Mouse (Mus musculus) left cerebral cortex, postnatal 25 days (tissue): Measurements from ENCODE around the gene Pold4. TPM values are rescaled to one million over a fixed set of nuclear protein-coding genes. Genes with fewer than 3 reads are reported as not detected.

Experiments used
- DNase-seq, 2 experiments: peaks; one replicate each; pipeline ENCODE4 v3.0.0; 2022; ENCODE audit warnings: low spot score in 2 of 2, mixed read lengths in 1 of 2
- intact Hi-C: fragments of 180-260 bp; cut with DNase I; formaldehyde crosslinking; loops from one replicate; pipeline ENCODE4 v1.15.1; 2025
- total RNA-seq, 2 experiments: library from RNA; stranded (reverse); gene quantifications; 2 replicates each; pipeline ENCODE4 v1.2.3; 2021

Gene Pold4
- total RNA-seq, 2 experiments from 2014 or later, result 14.0 to 18.6 TPM

DNA sequence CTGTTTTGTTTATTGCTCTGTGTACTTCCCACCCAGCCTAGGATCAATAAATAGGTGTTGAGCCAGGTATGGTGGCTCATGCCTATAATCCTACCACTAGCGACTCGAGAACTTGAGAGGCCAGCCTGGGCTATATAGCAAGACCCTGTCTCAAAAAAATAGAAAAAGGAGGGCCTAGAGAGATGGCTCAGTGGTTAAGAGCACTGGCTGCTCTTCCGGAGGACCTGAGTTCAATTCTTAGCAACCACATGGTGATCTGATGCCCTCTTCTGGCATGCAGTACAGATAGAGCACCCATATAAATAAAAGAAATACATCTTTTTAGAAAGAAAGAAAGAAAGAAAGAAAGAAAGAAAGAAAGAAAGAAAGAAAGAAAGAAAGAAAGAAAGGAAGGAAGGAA is 28.6 kb upstream of the Pold4 start:
- intact Hi-C loops, result loop anchor here (5.0 kb wide), 1 partner anchor 76 kb away; the partner anchor contains the start of gene Aip
- DNase-seq, result no peak

DNA sequence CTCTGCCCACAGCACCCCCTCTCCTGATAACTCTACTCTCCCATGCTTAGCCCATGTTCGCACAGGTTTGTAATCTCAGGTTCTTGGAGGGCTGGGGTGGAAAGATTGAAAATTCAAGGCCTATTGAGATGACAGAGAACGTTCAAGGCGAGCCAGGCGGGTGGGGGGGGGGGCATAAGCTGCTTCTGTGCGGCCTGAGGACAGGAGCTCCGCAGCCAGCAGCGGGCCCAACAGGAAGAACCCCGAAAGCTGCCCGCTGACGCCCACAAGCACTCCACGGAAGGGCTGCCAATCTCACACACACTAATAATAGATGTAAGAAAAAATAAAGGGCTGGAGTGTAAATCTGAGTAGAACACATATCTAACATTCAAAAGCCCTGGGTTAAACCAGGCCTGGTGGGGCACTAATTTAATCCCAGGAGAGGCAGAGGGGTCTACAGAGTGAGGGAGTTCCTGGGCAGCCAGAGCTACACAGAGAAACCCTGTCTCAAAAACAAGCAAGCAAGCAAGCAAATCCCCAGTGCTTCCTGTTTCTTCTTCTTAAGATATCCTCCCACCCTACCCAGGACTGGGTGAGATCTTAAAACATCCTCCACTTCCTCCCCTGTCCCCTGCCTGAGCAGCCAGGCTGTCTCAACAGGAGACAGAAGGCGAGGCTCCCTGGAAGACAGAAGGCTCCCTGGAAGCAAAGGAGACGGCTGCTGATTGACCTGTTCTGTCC is 27.9 kb upstream of the Pold4 start:
- intact Hi-C loops, result loop anchor here (5.0 kb wide), 1 partner anchor 76 kb away; the partner anchor contains the start of gene Aip
- peak in 1 of 2 experiments; percentile 73 for DNase-seq

DNA sequence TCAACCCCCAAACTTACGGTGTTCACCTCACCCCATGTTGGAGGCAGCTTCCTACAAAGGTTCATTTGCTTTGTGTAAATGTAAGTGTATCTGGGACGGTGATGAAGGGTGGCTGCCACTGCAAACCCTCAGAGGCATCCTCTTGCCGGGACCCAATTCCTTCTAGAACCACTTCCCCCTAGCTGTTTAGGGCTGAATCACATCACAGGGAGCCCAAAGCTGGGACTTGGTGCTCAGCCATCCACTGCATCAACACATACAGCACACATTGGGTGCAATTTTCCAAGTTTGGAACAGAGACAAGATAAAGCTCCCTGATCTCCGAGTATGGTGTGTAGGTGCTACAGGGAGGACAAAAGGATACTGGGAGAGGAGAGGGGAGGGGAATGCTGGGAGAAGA is 26.8 kb upstream of the Pold4 start:
- DNase-seq, result peak in 1 of 2 experiments; percentile 35
- intact Hi-C loops, result loop anchor here (5.0 kb wide), 1 partner anchor 78 kb away; the partner anchor contains the start of gene Aip

DNA sequence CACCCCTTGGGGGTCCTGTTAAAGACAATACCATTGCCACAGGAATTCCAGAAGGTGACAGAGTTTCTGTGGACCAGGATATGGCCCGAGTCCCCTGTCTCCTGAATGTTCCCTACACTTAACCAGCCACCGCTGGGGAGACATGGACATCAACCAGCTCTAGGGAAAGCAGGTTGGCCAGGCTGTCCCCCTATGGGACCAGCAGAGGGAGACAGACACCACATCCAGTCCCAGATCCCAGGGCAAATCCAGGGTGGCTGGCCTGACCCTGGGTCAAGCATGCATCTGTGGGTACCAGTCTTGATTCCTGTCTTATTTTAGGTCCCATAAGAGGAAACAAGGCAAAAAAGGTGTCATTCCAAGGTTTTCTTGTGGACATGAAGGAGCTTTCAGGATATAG is 24.7 kb upstream of the Pold4 start:
- peak; percentile 53 to 62 for DNase-seq
- intact Hi-C loops, result loop anchor here (1.0 kb wide), 1 partner anchor 21 kb away; no protein-coding TSS in a partner anchor

DNA sequence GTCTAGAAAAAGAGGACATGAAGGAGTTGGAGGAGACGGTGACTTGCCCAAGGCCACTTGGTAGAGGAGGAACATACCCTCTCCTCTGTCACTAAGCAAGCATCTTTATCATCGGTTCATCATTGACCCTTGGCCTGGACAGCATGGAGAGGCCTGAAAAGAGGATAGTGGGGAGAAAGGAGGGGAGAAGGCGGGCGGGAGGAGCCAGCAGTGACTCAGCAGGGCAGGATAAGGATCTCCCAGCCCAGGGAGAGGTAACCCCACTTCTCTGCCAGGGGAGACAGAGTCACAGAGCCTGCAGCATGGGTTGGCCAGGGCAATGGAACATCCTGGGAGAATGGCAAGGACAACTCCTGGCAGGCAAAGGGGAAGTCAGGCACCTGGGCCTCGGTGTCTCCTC is 23.1 kb upstream of the Pold4 start:
- intact Hi-C loops, result no loop called here
- no peak for DNase-seq

DNA sequence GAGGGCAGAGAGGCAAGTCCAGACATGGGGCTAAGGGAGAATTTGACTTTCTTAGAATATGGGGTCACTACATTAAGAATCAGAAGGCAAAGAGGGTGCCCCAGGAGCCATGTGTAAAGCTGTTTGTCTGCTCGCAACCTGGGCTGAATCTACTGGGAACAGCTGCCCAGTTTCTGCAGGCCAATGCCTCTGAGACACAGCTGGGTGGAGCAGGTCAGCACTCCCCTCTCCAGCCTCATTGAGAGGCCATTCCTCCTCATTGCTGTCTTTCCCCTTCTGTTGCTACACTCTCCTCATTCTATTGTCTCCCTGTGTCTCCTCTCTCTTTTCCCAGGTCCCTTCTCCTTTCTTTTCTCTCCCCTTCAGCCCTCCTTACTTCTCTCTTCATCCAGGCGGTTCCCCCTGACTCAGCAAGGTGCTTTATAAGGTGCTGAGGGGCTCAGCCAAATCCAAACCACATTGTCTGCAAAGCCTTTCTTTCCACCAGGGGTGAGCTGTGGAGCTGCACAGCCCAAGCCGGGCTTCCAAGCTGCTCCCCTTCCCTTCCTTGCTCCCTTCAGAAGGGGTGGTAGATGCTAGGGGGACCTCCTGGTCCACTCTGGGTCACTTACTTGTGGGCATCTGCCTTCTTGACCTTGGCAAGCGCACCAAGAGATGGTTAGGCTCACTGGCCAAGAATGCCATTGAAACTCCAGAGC is 19.7 kb upstream of the Pold4 start:
- DNase-seq, result no peak
- intact Hi-C loops, result no loop called here

DNA sequence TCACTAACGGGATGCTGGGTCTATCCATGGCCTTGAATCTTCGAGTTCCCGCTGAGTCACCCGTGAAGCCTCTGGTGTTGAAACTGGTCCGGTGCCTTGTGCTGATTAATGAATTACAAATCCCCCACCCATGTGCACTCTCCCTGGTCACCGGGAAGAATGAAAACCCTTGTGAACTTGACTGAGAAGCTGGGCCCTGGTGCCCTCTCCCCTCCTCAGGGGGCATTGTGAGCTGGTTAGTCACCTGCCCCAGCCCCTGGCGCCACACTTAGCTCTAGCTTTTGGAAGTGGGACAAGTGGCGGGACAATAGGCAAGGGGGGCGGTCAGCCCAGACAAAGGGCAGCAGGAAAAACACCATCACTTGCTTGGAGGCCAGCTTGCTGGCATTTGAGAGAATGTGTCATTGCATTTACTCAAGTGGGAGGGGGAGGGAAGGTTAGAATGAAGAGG is 18.1 kb upstream of the Pold4 start:
- no peak for DNase-seq
- intact Hi-C loops, result no loop called here

DNA sequence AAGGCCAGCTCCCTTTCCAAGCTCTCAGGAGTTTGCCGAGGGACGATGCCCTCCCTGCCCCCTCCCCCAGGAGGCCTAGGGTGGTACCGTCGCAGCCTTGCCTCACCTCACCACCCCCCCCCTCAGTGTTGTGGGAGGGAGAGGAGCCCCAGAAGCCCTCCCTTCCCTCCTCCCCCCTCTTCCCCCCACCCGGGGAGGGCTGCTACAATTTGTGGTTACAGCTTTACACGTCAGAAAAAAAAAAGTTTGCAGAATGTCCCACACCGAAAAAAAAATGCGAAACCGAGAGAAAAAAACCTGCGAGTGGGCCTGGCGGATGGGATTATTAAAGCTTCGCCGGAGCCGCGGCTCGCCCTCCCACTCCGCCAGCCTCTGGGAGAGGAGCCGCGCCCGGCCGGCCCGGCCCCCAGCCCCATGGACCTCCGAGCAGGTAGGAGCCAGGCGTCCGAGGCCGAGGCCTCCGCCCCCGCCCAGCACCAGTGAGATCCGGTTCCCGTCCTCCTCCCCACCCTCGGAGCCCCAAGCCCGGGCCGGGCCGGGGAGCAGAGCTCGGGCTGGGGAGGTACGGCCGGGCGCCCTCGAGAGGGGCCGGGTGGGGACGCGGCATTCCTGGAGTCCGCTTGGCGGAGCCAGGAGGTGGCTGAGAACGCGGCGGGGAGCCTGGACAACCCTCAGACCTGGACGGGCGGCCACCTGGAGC is 17.5 kb upstream of the Pold4 start, which contains the start of the genes Clcf1 and AC109138.7:
TSS of gene Clcf1 (plus strand) at position 168 of the 700 bp plus-strand sequence.
TSS of gene AC109138.7 (plus strand) at position 287 of the 700 bp plus-strand sequence.
- DNase-seq, result no peak
- intact Hi-C loops, result no loop called here

DNA sequence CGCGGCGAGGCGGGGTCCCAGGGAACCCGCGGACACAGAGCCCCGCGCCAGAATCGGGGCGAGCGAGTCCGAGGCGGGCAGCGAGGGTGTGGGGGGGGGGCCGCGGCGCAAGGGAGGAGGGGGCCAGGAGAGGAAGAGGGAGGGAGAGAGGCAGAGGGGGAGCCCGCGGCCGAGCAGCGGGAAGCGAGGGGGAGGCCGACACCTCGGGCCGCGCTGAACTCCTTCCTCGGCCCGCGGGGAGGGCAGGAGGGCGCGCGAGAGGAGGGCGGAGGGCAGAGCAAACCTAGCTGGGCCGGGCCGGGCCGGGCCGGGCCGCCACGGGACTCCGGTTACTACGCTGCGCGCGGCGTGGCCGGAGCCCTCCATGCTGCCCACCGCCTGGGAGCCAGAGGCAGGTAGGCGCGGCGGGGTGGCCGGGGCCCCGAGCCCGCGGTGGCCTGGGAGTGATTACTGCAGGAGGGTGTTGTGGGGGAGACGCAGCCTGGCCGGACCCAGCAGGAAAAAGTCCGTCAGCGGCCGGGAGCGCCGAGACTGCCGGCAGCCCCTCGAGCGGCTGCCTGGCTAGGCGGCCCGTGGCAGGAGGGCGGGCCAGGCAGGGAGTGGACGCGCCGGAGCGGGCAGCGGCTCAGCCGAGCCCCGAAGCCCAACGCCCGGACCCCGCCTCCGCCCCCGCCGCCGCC is 16.8 kb upstream of the Pold4 start:
- DNase-seq, result no peak
- intact Hi-C loops, result no loop called here

DNA sequence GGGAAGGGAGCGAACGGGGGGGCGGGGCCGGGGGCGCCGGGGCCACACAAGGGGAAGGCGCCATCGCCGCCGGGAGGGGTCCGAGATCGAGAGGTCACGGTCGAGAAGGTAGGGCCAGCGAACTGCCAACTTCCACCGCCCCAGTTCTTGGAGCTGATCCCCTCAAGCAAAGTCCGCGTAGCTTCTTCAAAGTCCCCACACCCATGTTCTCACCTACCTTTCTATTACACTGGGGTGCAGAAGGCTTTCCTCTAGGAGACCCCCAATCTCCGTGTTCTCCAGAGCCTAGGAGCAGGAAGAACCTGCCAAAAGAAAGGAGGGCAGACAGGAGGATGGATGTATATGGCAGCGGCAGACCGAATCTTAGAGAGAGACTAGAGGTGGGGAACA is 16.3 kb upstream of the Pold4 start:
- DNase-seq, result no peak
- intact Hi-C loops, result no loop called here

DNA sequence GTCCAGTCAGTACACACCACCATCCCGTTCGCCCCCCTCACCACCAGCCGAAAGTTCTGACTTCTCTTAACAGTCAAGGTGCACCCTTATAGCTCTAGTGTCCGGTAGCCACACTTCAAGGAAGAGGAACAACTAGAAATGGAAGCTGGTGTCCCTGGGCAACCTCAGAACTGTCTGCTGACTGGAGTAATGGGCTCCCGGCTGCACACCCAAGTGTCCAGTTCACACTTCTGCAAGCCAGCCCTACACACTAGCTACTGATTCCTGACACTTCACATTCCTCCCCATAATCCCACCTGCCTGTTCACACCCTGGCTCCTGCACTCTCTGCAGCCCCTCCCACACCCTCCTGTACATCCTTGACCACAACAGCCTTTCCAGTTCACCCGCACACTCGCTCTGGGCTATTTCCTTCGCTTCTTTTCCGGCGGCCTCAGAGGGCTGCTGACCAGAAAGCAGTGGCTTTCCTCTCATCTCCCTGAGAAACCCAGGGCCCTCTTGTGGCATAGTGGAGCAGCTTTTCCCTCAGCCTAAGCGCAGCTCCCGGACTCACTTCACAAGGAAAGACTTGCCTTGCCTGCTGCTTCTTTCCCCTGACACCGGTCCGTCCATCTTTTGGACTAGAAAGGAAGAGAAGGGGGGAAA is 15.5 kb upstream of the Pold4 start:
- intact Hi-C loops, result no loop called here

DNA sequence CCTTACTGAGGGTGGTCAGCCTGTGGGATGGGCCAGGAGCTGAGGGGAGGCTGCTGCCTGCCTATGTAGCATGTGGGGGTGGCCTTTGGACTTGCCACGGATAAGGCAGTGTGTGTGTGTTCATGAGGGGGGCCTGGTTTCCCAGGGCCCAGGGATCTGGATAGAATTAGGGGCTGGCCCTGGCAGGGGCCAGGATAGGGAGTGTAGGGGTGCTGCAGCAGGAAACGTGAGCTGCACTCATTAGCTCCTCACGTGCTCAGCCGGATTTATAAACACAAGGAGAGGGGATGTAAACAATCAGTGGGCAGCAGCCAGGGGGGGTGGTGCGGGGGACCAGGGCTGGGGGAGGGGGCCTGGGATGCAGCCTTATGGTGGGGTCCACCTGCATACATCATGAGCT is 14.6 kb upstream of the Pold4 start:
- no peak for DNase-seq
- intact Hi-C loops, result no loop called here

More for the DNA sequence above, 15.5 kb upstream of the Pold4 start:
- DNase-seq, result peak in 1 of 2 experiments; percentile 47

DNA sequence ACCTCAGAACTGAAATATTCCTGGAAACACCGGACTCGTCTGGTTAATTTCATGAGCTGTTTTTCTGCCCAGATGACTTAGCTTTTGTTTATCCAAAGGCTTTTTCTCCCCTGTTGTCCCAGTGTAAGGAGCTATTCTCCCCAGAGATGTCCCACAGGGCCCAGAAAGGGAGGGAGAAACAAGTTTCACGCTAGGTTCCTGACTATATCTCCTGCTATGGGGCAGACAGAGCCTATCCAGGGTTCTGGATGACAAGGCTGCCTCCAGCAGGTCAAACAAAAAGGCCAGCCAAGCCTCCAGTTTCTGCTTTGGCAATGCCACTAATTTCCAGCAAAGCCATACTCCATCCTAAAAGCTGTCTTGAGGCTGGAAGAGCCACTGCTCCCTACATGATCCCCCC is 13.8 kb upstream of the Pold4 start:
- no peak for DNase-seq
- intact Hi-C loops, result no loop called here

DNA sequence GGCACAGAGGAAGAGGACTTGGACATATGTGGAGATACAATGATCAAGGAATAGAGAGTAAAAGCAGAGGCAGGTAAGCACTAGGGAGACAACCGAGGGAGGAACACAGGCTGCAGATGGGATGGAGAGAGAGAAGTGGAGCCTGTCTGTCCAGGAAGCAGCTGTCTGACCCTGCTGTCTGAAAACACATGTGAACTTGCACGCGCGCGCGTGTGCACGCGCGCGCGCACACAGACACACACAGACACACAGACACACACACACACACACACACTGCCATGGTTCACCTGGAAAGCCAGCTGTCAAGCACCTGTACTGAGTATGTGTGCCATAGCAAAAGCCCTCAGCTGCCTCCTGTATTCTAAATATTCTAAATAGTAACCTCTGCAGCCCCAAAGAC is 13.4 kb upstream of the Pold4 start:
- intact Hi-C loops, result no loop called here
- no peak for DNase-seq

DNA sequence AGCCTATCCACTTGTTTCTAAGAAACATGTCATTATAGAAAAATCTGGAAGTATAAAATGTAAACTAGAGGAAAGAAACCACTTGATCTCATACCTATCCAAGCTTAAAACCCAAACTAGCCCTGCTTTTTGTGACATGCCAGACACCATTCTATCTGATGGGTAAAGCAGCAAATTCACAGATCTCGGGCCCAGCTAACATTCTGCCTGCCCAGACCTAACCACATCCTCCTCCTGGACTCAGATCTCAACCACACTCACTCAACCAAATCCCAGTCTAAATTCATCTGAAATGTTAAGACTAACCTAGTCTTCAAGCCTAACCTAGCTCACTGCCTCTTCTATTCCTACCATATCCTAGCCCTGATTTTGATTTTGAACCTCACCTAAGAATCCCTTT is 12.9 kb upstream of the Pold4 start:
- no peak for DNase-seq
- intact Hi-C loops, result no loop called here

DNA sequence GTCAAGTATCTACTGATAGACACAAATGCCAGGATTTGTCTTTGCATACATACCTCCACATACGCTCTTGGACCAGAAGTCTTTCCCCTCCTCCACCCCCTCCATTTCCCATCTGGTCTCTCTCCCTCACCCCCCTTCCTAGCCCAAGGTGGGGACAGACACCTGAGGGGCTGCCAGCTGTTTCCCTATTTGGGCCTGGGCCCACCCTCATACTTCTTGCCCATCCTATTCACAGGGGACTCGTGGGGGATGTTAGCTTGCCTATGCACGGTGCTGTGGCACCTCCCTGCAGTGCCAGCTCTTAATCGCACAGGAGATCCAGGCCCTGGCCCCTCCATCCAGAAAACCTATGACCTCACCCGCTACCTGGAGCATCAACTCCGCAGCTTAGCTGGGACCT is 11.8 kb upstream of the Pold4 start:
- intact Hi-C loops, result no loop called here
- DNase-seq, result no peak

DNA sequence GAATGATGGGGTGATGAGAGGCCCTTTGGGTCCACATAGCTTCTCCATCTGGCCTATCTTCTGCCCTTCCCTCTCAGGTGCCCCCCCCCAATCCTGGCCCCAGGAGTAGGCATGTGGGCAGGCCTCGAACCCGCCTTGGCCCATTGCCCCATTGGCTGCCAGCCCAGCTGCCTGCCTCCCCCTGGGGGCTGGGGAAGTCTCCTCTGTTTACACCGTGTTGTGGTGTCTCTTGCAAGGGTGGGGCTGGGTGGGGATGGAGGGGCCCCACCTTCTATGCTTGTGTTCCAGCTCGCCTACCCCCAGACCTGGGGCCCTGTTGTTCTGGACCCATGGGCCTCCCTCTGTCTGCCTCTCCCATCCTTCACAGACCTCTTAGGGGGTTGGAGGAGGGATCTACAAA is 11.3 kb upstream of the Pold4 start:
- DNase-seq, result no peak
- intact Hi-C loops, result no loop called here

DNA sequence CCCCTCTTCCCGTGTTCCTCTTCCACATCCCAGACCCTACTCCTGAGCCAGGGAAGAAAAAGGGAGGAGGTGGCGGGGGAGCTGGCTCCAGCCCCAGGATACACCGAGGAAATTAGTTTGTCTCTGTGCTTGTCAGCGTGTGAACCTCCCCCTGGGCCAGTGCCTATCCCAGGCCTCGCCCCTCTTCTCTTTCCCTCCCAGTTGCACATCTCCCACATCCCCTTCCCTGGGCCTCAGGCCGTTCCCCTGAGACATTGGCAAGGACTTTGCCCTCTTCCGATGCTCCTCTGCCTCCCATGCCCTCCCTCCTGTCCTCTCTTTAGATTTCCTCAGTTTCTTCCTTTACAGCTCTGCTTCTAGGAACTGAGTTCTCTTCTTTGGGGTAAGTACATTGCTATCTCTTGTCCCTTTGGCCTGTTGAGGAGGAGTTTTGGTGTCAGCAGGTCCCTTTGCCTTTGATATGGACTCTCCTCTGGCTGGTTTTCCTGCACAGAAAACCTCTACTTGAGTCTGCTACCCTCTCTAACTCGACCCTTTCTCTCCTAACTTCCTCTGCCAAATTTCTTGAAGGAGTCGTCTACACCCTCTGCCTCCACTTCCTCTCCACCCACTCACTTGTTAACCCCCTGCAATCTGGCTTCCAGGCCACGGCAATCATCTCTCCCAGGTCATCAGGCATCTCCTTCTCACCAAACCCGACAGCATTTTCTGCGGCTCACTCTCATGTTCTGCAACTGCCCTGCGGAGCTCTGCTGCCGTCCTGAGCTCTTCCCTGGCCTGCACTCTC is 10.5 kb upstream of the Pold4 start:
- DNase-seq, result no peak
- intact Hi-C loops, result no loop called here

DNA sequence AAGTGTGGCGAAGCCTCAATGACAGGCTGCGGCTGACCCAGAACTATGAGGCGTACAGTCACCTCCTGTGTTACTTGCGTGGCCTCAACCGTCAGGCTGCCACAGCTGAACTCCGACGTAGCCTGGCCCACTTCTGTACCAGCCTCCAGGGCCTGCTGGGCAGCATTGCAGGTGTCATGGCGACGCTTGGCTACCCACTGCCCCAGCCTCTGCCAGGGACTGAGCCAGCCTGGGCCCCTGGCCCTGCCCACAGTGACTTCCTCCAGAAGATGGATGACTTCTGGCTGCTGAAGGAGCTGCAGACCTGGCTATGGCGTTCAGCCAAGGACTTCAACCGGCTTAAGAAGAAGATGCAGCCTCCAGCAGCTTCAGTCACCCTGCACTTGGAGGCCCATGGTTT is 9.5 kb upstream of the Pold4 start:
- no peak for DNase-seq
- intact Hi-C loops, result no loop called here
